Comparison of ENCODE assay signal across 15 mouse cellular contexts in genomic region chr8:7206596-7206995, GRCm38 (mm10).
A peak's percentile ranks its signal among the peaks of the same experiment; 100 is the strongest.
DNase-seq lines count a peak whose midpoint lies in the region.
"Had no signal": no experiment of that assay in that cellular context is flagged by ENCODE, and none has a peak within 500 bp of the region (broad histone marks: within the 10 kb centered on the region; RNA-seq: fewer than 3 reads in every experiment).

No protein-coding gene starts in this region.

- intact Hi-C loops in left cerebral cortex, postnatal 25 days (cut with DNase I) = no loop called here
- intact Hi-C loops in left cerebral cortex, postnatal 4 days (cut with DNase I) = no loop called here
- intact Hi-C loops in heart, postnatal 36 days (cut with DNase I) = no loop called here

- DNase-seq in frontal cortex, adult 2 months (ENCODE audit: extremely low spot score in 1 of 2, low spot score in 1 of 2) = peak; percentile 28 to 53
- no peak for DNase-seq in frontal cortex, postnatal 10 days (ENCODE audit: low spot score in 2 of 2)
- DNase-seq in left cerebral cortex, postnatal 25 days (ENCODE audit: low spot score in 2 of 2) = peak; percentile 12 to 75
- no peak for DNase-seq in left cerebral cortex, postnatal 4 days
- DNase-seq in right cerebral cortex, postnatal 25 days = peak; percentile 19
- DNase-seq in right cerebral cortex, postnatal 14 days = no peak
- DNase-seq in heart, postnatal 36 days = no peak
- DNase-seq: adrenal gland, postnatal 10 days; cerebellum, adult 11-12 months; cerebellum, adult 9-10 months; cerebellum, postnatal 25 days; forebrain, postnatal 0 days; gastrocnemius, postnatal 36 days; heart, adult 11 months; heart, postnatal 4 days had no signal

Comparison
In these comparisons a context has a peak if more than half of its experiments do, and no peak if none do; other contexts are left out.
1. DNase-seq: peak in frontal cortex, adult 2 months (2 of 2), left cerebral cortex, postnatal 25 days (2 of 2) and right cerebral cortex, postnatal 25 days (single experiment); none in frontal cortex, postnatal 10 days (0 of 2), left cerebral cortex, postnatal 4 days (single experiment), right cerebral cortex, postnatal 14 days (single experiment) and heart, postnatal 36 days (0 of 2).